Mouse (Mus musculus) heart, postnatal 0 days (tissue): Measurements from ENCODE around the gene Itga5. TPM values are rescaled to one million over a fixed set of nuclear protein-coding genes. Genes with fewer than 3 reads are reported as not detected.

Experiments used
- ATAC-seq: fragments of 200-750 bp; cut with Nextera tagmentation; 2 replicates; pipeline ENCODE4 v1.8.0; 2017; ENCODE audit warnings: low read depth, moderate number of reproducible peaks, moderate library complexity; ENCODE audit not compliant: insufficient read depth
- DNase-seq: peaks from one replicate; pipeline ENCODE4 v3.0.0-alpha.2; 2016; ENCODE audit warnings: low spot score
- H3K27ac ChIP-seq: fragments of 300-500 bp; sonication (generic); 2 replicates; pipeline ENCODE4 v1.5.1; 2014; ENCODE audit warnings: low read depth, mild to moderate bottlenecking
- H3K27me3 ChIP-seq: fragments of 300-500 bp; sonication (generic); 2 replicates; pipeline ENCODE4 v1.6.1; 2014; ENCODE audit warnings: low read length, mixed read lengths; ENCODE audit not compliant: control insufficient read depth, insufficient read depth
- H3K36me3 ChIP-seq: fragments of 300-500 bp; sonication (generic); replicated peaks from 2 replicates; pipeline ENCODE4 v1.6.1; 2014; ENCODE audit warnings: low read length, mixed read lengths; ENCODE audit not compliant: control insufficient read depth, insufficient read depth
- H3K4me1 ChIP-seq: fragments of 300-500 bp; sonication (generic); 2 replicates; pipeline ENCODE4 v1.6.1; 2014; ENCODE audit warnings: antibody characterized with exemption; ENCODE audit not compliant: control insufficient read depth, insufficient read depth
- H3K4me2 ChIP-seq: fragments of 300-500 bp; sonication (generic); 2 replicates; pipeline ENCODE4 v1.6.1; 2014; ENCODE audit warnings: low read depth, mild to moderate bottlenecking, low read length, moderate library complexity
- H3K4me3 ChIP-seq: fragments of 300-500 bp; sonication (generic); 2 replicates; pipeline ENCODE4 v1.5.1; 2014; ENCODE audit warnings: low read depth, low read length
- H3K9ac ChIP-seq: fragments of 300-500 bp; sonication (generic); replicated peaks from 2 replicates; pipeline ENCODE4 v1.6.1; 2014; ENCODE audit warnings: low read depth, low read length, mixed read lengths
- H3K9me3 ChIP-seq: fragments of 300-500 bp; sonication (generic); replicated peaks from 2 replicates; pipeline ENCODE4 v1.6.1; 2016; ENCODE audit warnings: low read length; ENCODE audit not compliant: control insufficient read depth
- CTCF ChIP-seq: IDR thresholded peaks from 2 replicates; pipeline ENCODE4 v1.5.1; 2016; ENCODE audit warnings: antibody characterized with exemption, control low read depth, low read depth
- EP300 ChIP-seq: IDR thresholded peaks from 2 replicates; pipeline ENCODE4 v1.6.1; 2016; ENCODE audit warnings: antibody characterized with exemption, low read depth
- WGBS: fragments of 180-500 bp; shearing (Covaris S2); extraction: QIAGEN DNeasy Blood & Tissue Kit; methylation state at CpG from one replicate; pipeline ENCODE4 v1.1.7; 2014; 5-methylcytosine and 5-hydroxymethylcytosine counted together
- polyA plus RNA-seq: library from polyadenylated mRNA; unstranded; fragments of >200 nt; fragmentation: Nextera tagmentation; extraction: Ambion mirVana; gene quantifications from 2 replicates; pipeline ENCODE4 v1.2.1, GENCODE M21; 2015
- total RNA-seq: library from RNA; depleted of rRNA; stranded (reverse); fragments of >200 nt; gene quantifications from 2 replicates; pipeline ENCODE4 v1.2.3, GENCODE M21; 2014; ENCODE audit warnings: low replicate concordance

The Itga5 gene
- total and polyA plus RNA-seq, 2 experiments from 2014 or later = 47.5 to 83.3 TPM

GRCm38 (mm10) chr15:103334194-103334593, 32.4 kb downstream of the Itga5 start:
- peaks cover 20% of the 10 kb centered on the region for H3K27me3 ChIP-seq
- no peak overlapping the region for H3K9ac ChIP-seq
- no peaks in the 10 kb centered on the region for H3K9me3 ChIP-seq
- no peak for TF ChIP-seq EP300
- TF ChIP-seq CTCF = no peak
- WGBS = 61% methylated on average over 2 of the region's 2 CpGs
- no peaks in the 10 kb centered on the region for H3K36me3 ChIP-seq
- no peak overlapping the region for H3K27ac ChIP-seq
- no peak for DNase-seq
- H3K4me3 ChIP-seq = no peak overlapping the region
- H3K4me1 ChIP-seq = no peaks in the 10 kb centered on the region
- no peak overlapping the region for H3K4me2 ChIP-seq
- ATAC-seq = no peak

- no peak overlapping the region for H3K4me2 ChIP-seq
- H3K4me1 ChIP-seq = no peaks in the 10 kb centered on the region
- no peak for ATAC-seq
- no peak overlapping the region for H3K4me3 ChIP-seq
- 78% methylated on average over 5 of the region's 5 CpGs for WGBS
- no peak overlapping the region for H3K27ac ChIP-seq
- H3K9ac ChIP-seq = no peak overlapping the region
- no peaks in the 10 kb centered on the region for H3K36me3 ChIP-seq
- no peak for DNase-seq
- peaks cover 16% of the 10 kb centered on the region for H3K27me3 ChIP-seq
- no peak for TF ChIP-seq CTCF
- TF ChIP-seq EP300 = no peak
- no peaks in the 10 kb centered on the region for H3K9me3 ChIP-seq
These were observed 32.8 kb downstream of the Itga5 start for GRCm38 (mm10) chr15:103333738-103334137.

- Histone ChIP-seq H3K36me3 (no peaks in the 10 kb centered on the region), H3K4me2 (no peak overlapping the region), H3K27me3 (peaks cover 12% of the 10 kb centered on the region), H3K9me3 (no peaks in the 10 kb centered on the region), H3K4me1 (no peaks in the 10 kb centered on the region), H3K9ac (no peak overlapping the region), H3K27ac (no peak overlapping the region), H3K4me3 (no peak overlapping the region)
- TF ChIP-seq EP300 = no peak
- no peak for TF ChIP-seq CTCF
- 61% methylated on average over 5 of the region's 5 CpGs for WGBS
- ATAC-seq = no peak
- DNase-seq = no peak
These were observed 33.4 kb downstream of the Itga5 start for GRCm38 (mm10) chr15:103333081-103333615.

- DNase-seq = peak; percentile 82
- Histone ChIP-seq H3K9me3 (no peaks in the 10 kb centered on the region), H3K4me3 (peak overlapping the region; percentile 74), H3K27me3 (no peaks in the 10 kb centered on the region), H3K27ac (peak overlapping the region; percentile 69), H3K36me3 (no peaks in the 10 kb centered on the region), H3K4me2 (peak overlapping the region; percentile 96), H3K4me1 (0 out of 2 replicates have a peak, but pooled peaks cover 4% of the 10 kb centered on the region), H3K9ac (peak overlapping the region; percentile 77)
- ATAC-seq = peak; percentile 95
- TF ChIP-seq EP300 (no peak), CTCF (peak; percentile 95)
- WGBS = under 1% methylated on average over 40 of the region's 40 CpGs
These were observed 42.9 kb downstream of the Itga5 start for GRCm38 (mm10) chr15:103323455-103324247.

- peak overlapping the region; percentile 69; the same call in 1 of the 2 replicates for H3K27ac ChIP-seq
- H3K9me3 ChIP-seq = no peaks in the 10 kb centered on the region
- no peak for TF ChIP-seq EP300
- TF ChIP-seq CTCF = no peak
- H3K4me3 ChIP-seq = peak overlapping the region; percentile 74
- ATAC-seq (peak; percentile 24), DNase-seq (no peak)
- WGBS = 1% methylated on average over 19 of the region's 26 CpGs
- H3K9ac ChIP-seq = peak overlapping the region; percentile 77
- H3K4me2 ChIP-seq = peak overlapping the region; percentile 96
- no peaks in the 10 kb centered on the region for H3K27me3 ChIP-seq
- no peaks in the 10 kb centered on the region for H3K36me3 ChIP-seq
- H3K4me1 ChIP-seq = 0 out of 2 replicates have a peak, but pooled peaks cover 4% of the 10 kb centered on the region
These were observed 43.5 kb downstream of the Itga5 start for GRCm38 (mm10) chr15:103323070-103323454.
